Mouse (Mus musculus) urinary bladder, adult 18-20 months (tissue): ENCODE data around the gene Dmac2.
"Not testable (repeated sequence)": the region's sequence is repeated elsewhere in the genome, so short reads cannot be mapped to it uniquely, and the experiment has no call there.

Experiments used
- DNase-seq, 2 experiments: peaks; one replicate each; pipeline ENCODE4 v3.0.0; 2022; ENCODE audit warnings: low spot score in 2 of 2, mixed read lengths in 2 of 2

Dmac2 gene

DNA sequence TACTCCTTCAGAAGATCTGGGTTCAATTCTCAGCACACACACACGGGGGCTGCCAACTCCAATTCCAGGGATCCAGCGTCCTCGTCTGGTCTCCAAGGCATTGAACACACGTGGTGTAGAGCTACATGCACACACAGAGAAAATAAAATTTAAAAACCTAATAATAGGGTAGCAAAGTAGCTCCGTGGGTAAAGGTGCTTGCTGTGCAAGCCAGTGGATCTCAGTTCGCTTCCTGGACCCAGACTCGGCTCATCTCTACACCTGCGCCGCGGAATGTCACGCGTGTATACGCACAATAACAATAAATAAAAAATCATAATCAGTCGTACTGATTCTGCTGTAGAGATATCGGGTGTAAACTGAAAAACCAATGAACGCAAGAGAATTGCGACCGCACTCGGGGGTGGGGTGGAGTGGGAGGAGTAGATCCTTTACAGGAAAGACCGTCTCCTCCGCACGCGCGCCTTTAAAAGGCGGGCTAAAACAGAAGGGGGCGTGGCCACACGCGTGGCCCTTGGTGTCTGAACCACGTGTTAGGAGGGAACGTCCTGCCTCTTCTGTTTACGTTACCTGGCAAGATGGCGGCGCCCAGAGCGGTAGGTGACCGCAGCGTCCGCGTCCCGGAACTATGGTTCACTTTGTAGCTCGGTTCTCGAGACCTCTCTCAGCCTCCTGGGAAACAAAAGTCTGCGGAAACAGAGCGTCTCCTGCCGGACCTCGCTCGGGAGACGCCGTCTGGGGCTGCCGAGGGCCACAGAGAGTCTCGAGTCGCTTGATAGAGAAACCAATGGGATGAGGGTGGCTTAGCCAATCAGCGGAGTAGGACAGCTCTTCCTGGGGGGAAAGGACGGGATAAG lies at the start of gene Dmac2:
Gene Dmac2, plus strand, starts transcription at position 550 of the 857 bp plus-strand sequence.
- DNase-seq: peak; percentile 89 to 93

- not testable (repeated sequence) for DNase-seq
Observed at GRCm38 (mm10) chr7:25573806-25574205, 45.4 kb upstream of the Dmac2 start.

GRCm38 (mm10) chr7:25575105-25575504 lies 44.1 kb upstream of the Dmac2 start:
- no peak for DNase-seq

DNA sequence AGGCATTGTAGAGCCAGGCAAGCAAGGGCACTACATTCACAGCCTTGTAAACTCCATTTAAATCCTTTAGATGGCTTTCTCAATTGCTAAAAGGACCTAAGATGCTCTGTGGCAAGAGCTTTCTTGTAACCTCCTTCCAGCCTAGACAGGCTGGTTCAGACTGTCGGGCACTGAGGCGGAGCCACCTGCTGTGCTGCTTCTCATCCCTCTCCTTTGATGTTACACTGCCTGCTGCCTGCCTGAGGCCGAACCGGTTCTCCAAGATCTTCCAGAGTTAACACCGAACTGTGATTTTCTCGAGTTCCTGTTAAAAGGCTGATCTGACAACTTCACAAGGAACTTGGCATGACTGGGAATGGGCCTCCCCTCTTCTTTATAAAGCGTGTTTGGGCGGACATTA lies 43.3 kb upstream of the Dmac2 start:
- DNase-seq: peak in 1 of 2 experiments; percentile 16

DNA sequence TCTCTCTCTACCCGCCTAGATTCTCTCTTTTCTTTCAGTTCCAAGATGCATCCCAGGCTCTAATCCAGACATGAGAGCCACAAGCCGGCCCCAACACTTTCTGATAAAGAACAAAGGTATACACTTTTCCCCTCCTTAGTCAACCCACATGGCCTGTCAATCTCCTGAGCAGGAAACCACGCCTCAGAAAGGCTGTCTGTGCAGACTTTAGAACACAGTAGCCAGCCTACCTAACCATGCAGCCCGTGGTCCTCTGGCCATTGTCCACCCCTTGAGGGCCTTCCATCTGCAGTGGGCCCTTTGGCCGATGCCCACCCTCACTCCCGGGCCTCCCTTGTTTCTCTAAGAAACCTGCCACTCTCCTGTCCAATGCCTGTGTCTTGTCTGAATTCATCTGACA lies 42.9 kb upstream of the Dmac2 start:
- DNase-seq: not testable (repeated sequence)

DNA sequence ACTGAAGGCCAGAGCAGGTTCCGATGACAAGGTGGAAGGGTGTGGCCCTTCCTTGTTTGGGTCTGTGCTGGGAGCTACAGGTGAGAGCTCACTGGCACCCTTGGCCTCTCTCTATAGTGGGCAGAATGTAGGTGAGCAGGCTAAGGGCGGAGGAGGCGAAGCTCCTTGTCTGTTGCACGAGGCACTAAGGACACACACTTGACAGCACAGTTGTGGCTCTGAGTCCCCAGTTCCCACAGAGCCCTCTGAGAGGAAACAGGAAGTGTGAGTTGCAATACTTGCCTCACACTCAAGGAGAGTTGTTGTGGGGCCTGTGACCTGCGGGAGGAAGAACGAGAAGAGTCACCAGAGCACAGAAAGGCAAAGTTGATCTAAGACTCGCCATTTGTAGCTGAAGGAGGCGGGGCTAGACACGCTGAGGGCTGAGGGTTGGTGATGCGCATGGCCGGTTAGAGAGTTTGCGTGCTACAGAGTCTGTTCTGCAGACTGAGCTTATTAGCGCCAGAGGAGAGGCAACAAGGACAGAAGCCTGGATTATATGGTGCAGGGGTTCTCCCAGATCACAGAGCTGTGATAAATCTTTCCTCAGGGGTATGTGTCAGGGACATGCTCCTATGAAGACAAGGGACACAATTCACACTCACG lies 42.3 kb upstream of the Dmac2 start:
- not testable (repeated sequence) for DNase-seq

DNA sequence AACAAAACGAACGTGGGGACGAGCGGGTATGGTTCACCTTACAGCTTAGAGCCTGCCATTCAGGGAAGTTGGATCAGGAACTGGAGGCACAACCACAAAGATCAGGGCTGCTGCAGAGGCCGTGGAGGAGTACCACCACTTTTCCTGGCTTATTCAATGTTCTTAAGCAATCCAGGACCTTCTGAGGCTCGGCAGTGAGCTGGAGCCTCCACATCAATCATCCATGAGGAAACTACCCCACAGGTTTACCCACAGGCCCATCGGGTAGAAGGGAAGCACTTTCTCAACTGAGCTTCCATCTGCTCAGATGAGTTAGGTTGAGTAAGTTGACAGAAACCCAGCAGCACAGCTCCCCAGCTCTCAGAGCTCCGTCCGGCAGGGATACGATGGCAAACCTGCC lies 39.8 kb upstream of the Dmac2 start:
- DNase-seq: no peak

DNA sequence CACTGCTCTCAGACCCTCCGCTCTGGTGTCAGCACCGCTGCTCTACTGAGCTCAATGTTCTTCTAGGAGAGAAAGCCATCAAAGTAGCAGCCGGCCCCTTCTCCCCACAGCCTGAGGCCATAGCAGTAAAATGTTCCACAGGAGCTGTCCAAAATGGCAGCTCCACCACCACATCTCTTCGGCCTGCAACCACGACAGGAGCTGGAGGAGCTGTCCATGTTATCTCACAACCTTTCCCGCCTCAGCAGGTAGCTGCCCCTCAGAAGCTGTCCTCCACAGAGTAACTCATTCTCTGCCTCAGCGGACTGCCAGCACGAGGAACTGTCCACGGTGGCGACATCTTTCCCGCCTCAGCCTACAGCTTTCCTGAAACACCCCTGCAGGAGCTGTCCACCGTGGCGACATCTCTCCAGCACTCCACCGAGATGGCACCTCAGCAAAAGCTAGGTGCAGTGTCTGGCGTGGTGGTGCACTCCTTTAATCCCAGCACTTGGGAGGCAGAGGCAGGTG lies 36.9 kb upstream of the Dmac2 start:
- no peak for DNase-seq

GRCm38 (mm10) chr7:25584651-25585050 lies 34.6 kb upstream of the Dmac2 start:
- DNase-seq: no peak

- no peak for DNase-seq
Observed at GRCm38 (mm10) chr7:25585351-25586204, 33.6 kb upstream of the Dmac2 start.

- no peak for DNase-seq
Observed at GRCm38 (mm10) chr7:25591226-25591625, 28.0 kb upstream of the Dmac2 start.

- no peak for DNase-seq
Observed at GRCm38 (mm10) chr7:25593859-25594258, 25.4 kb upstream of the Dmac2 start.

- peak; percentile 41 to 57 for DNase-seq
Observed at GRCm38 (mm10) chr7:25599663-25600062, 19.6 kb upstream of the Dmac2 start.

DNA sequence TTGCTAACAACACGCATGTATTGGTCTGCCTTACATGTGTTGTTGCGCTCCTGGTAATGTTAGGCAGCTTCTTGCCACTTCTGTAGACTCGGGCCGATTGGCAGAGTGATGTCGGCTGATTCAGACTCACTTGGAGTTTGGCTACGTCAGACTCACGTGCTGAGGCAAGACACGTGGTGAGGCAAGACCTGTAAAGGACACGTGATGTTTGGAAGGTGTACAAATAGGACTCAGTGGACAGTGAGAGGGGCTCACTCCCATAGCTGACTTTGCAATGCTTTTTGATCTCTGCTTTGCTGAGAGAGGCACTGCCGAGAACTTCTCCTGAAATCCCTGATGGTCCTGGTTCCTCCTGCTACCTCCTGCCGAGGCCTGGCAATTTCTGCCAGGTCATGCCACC lies 18.5 kb upstream of the Dmac2 start:
- no peak for DNase-seq

GRCm38 (mm10) chr7:25601346-25601745 lies 17.9 kb upstream of the Dmac2 start:
- DNase-seq: no peak

- DNase-seq: no peak
Observed at GRCm38 (mm10) chr7:25606625-25607063, 12.6 kb upstream of the Dmac2 start.

DNA sequence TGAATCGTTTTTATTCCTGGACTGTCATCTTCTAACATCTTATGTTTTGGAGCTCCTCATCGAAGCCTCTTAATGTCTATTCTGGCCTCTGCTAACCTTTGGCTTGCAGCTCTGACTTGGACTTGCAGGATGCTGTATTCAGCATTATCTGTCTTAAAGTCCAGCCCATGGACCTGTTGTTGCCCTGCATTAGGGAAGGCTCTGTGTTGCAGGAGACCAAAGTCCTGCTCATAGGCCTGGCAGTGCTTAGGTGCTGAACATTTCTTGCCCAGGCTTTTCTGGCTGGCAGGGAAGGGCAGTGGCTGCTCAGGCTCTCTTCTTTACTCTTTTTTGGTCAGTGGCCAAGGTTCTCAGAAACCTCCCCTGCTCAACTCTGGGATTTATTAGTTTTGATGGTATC lies 12.0 kb upstream of the Dmac2 start:
- no peak for DNase-seq

DNA sequence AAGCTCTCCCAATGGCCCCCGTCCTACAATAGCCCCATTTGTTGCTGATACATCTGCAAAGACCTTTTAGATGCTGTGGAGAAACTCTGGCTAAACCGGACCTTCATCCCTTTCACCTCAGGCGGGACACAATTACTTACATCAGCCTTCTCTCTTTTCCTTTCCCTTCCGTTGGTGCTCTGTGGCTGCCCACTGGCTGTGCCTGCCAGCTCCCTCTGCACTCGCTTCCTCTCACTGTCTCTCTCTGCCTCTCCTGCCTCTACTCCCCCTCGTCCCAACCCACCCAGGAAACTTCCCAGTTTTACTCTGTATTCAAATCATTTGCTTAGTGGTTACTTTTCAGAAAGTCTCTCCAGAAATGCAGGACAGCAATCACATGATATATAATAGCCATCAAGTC lies 9.2 kb upstream of the Dmac2 start:
- DNase-seq: no peak

DNA sequence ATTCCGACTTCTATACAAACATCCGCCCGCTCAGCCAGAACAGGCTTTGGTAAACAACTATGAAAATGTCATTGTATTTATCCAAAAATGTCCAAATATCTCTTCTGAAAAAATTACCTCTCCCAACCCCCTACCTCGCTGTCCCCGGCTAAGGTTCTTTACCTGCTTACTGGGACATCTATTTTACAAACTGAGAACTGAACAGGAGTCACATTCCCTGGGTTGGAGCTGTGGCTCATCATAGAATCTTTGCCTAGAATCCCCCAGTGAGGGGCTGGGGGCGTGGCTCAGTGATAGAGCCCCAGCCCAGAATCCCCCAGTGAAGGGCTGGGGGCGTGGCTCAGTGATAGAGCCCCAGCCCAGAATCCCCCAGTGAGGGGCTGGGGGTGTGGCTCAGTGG lies 7.7 kb upstream of the Dmac2 start:
- DNase-seq: no peak

GRCm38 (mm10) chr7:25614086-25614485 lies 5.1 kb upstream of the Dmac2 start:
- DNase-seq: no peak

DNA sequence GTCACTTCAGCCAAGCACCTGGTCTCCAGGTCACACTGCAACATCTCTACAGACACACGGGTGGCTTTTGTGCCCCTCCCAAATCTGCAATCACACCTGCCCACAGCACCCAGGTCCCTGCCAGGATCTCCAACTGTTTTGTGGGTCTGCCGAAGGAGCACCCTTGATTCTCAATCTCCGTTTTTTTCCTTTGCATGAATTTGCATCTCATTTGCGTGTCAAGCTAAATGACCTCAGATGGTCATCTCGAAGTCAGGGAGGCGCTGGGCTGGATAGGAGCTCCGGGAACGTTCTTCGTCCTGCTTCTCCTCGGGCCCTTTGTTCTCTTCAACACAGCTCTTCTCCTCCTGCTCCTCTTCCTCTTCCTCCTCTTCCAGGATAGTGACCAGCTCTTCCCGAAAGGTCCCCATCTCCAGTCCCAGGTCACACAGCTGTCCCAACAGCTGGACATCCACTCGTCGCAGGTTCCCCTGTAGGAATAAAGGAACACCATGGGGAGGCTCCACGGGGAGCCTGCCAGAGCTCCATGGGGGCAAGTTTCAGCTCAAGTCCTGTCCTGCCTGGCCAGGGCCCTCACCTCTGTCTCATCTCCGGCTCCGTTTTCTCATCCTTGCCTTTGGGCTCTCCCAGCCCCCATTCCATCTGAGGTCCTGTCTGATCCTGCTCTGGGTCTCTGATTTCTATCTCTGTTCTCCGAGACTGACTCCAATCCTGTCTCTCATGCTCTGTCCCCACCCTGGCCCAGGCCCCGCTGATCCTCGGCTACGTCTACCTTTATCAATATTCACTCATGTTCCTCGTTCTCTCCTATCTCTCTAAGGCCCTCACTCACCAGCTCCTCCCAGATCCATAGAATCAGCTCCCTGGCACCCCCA lies 4.1 kb upstream of the Dmac2 start:
- DNase-seq: no peak
